Mouse (Mus musculus): ENCODE results near the gene Nrgn. TPM values are rescaled to one million over a fixed set of nuclear protein-coding genes. Genes with fewer than 3 reads are reported as not detected.

Nrgn gene
- total and polyA plus RNA-seq, 2 experiments from 2014 or later: 58.1 to 80.4 TPM

DNA sequence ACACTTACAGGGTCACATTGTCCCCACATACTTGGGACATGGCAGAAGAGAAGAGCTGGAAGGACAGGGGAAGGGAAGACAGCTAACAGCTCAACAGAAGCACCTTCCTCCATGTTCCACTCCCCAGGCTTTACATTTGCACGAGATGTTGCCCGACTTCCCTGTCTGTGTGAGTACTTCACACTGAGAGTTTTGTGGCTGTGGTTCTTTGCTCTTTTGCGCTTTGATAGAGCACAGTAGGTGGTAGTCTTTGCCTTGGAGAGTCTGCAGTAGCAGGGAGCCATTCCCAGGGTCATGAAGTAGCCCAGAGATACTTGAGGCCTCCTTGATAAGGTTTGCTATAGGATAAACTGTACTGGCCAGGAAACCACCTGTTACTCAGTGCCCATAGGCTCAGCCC lies 52.5 kb downstream of the Nrgn start:
- Histone ChIP-seq H3K9ac (replicated peaks; ENCODE audit: low read length, poor library complexity, severe bottlenecking) (no peak overlapping the region), H3K9me3 (ENCODE audit: low read length) (no peaks in the 10 kb centered on the region), H3K4me2 (ENCODE audit: low read depth, low read length, poor library complexity, severe bottlenecking) (no peak overlapping the region), H3K4me3 (ENCODE audit: low read depth, low read length) (no peak overlapping the region), H3K36me3 (ENCODE audit: insufficient read depth, low read length) (no peaks in the 10 kb centered on the region), H3K27ac (ENCODE audit: low read depth, low read length) (no peak overlapping the region), H3K4me1 (ENCODE audit: insufficient read depth, low read length) (no peaks in the 10 kb centered on the region), H3K27me3 (ENCODE audit: insufficient read depth, low read length) (no peaks in the 10 kb centered on the region)
- ATAC-seq (ENCODE audit: low FRiP score) (no peak), DNase-seq (ENCODE audit: low spot score) (no peak)
- WGBS: 70% methylated on average over 3 of the region's 3 CpGs
- no peak for TF ChIP-seq CTCF (IDR thresholded peaks at IDR 0.05)

DNA sequence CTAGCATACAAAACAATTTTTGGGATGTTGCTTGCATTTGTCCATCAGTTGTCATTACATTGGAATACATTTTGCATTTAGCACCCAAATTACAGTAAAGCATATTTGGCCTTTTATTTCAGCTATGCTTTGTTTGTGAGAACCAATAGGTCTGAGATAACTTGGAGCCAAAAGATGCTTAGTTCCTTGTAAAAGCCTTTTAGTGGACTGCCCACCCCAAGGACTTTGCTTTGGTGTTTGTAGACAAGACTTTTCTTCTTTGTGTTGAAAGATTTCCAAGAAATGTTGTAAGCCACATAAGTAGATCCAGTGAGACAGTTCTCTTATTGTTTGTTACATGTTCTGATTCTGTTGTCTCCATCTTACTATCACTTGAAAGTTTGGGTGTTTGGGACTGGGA lies 56.4 kb downstream of the Nrgn start:
- no peak for ATAC-seq (ENCODE audit: low FRiP score)
- no peak overlapping the region for H3K27ac ChIP-seq (ENCODE audit: low read depth, low read length)
- H3K9me3 ChIP-seq (ENCODE audit: low read length): no peaks in the 10 kb centered on the region
- no peaks in the 10 kb centered on the region for H3K27me3 ChIP-seq (ENCODE audit: insufficient read depth, low read length)
- no peak overlapping the region for H3K4me3 ChIP-seq (ENCODE audit: low read depth, low read length)
- no peak for TF ChIP-seq CTCF (IDR thresholded peaks at IDR 0.05)
- no peak overlapping the region for H3K4me2 ChIP-seq (ENCODE audit: low read depth, low read length, poor library complexity, severe bottlenecking)
- H3K36me3 ChIP-seq (ENCODE audit: insufficient read depth, low read length): no peaks in the 10 kb centered on the region
- no peak overlapping the region for H3K9ac ChIP-seq (replicated peaks; ENCODE audit: low read length, poor library complexity, severe bottlenecking)
- DNase-seq (ENCODE audit: low spot score): no peak
- 0 out of 2 replicates have a peak, but pooled peaks cover 4% of the 10 kb centered on the region for H3K4me1 ChIP-seq (ENCODE audit: insufficient read depth, low read length)

DNA sequence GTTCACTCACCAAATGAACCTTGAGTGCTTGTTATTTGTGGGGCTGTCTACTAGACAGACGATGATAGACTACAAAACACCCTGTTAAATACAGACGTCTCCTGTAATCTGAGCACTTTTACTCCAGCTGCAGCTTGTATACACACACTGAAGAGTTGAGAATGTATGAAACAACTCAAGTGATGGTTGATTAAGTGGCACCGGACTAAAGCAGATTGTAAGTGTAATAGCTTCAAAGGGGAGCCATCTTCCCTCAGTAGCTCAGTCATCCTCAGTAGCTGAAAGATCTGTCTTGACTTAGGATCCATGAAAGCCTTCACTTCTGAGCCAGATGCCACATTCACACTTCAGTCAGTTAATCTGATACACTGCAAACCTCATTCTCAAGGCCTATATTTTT lies 56.9 kb downstream of the Nrgn start:
- Histone ChIP-seq H3K27me3 (ENCODE audit: insufficient read depth, low read length) (no peaks in the 10 kb centered on the region), H3K36me3 (ENCODE audit: insufficient read depth, low read length) (no peaks in the 10 kb centered on the region), H3K4me3 (ENCODE audit: low read depth, low read length) (no peak overlapping the region), H3K27ac (ENCODE audit: low read depth, low read length) (no peak overlapping the region), H3K4me1 (ENCODE audit: insufficient read depth, low read length) (0 out of 2 replicates have a peak, but pooled peaks cover 4% of the 10 kb centered on the region), H3K9ac (replicated peaks; ENCODE audit: low read length, poor library complexity, severe bottlenecking) (no peak overlapping the region), H3K4me2 (ENCODE audit: low read depth, low read length, poor library complexity, severe bottlenecking) (no peak overlapping the region), H3K9me3 (ENCODE audit: low read length) (no peaks in the 10 kb centered on the region)
- no peak for ATAC-seq (ENCODE audit: low FRiP score)
- no peak for DNase-seq (ENCODE audit: low spot score)
- 81% methylated on average over 3 of the region's 3 CpGs for WGBS
- no peak for TF ChIP-seq CTCF (IDR thresholded peaks at IDR 0.05)

Other genes starting within 250 kb of the Nrgn start
- gene Ccdc15, start 204.5 kb downstream of the Nrgn start, total RNA-seq (2014; rRNA removed): 5.0 and 5.4 TPM in 2 replicates
- 6.8 and 8.6 TPM in 2 replicates for gene Ccdc15, start 204.5 kb downstream of the Nrgn start, polyA plus RNA-seq (2015; fragmentation: Nextera tagmentation; extraction: Ambion mirVana)
- 35.7 and 37.1 TPM in 2 replicates for gene Hepacam, start 185.6 kb downstream of the Nrgn start, total RNA-seq (2014; rRNA removed)
- gene Hepacam, start 185.6 kb downstream of the Nrgn start, polyA plus RNA-seq (2015; fragmentation: Nextera tagmentation; extraction: Ambion mirVana): 49.9 and 58.1 TPM in 2 replicates
- 10.1 and 12.6 TPM in 2 replicates for gene Robo4, start 151.0 kb downstream of the Nrgn start, total RNA-seq (2014; rRNA removed)
- gene Robo4, start 151.0 kb downstream of the Nrgn start, polyA plus RNA-seq (2015; fragmentation: Nextera tagmentation; extraction: Ambion mirVana): 3.6 and 4.0 TPM in 2 replicates
- 2.8 and 2.9 TPM in 2 replicates for gene Robo3, start 119.7 kb downstream of the Nrgn start, total RNA-seq (2014; rRNA removed)
- gene Robo3, start 119.7 kb downstream of the Nrgn start, polyA plus RNA-seq (2015; fragmentation: Nextera tagmentation; extraction: Ambion mirVana): 0.88 and 1.0 TPM in 2 replicates
- 37.0 and 55.1 TPM in 2 replicates for gene Msantd2, start 63.6 kb downstream of the Nrgn start, total RNA-seq (2014; rRNA removed)
- gene Msantd2, start 63.6 kb downstream of the Nrgn start, polyA plus RNA-seq (2015; fragmentation: Nextera tagmentation; extraction: Ambion mirVana): 20.5 and 21.1 TPM in 2 replicates
- 29.1 and 39.3 TPM in 2 replicates for gene Esam, start 24.8 kb downstream of the Nrgn start, total RNA-seq (2014; rRNA removed)
- 35.1 and 38.6 TPM in 2 replicates for gene Esam, start 24.8 kb downstream of the Nrgn start, polyA plus RNA-seq (2015; fragmentation: Nextera tagmentation; extraction: Ambion mirVana)
- gene Vsig2, start 13.6 kb downstream of the Nrgn start, total RNA-seq (2014; rRNA removed): 0.90 and 6.1 TPM in 2 replicates
- 1.6 and 1.7 TPM in 2 replicates for gene Vsig2, start 13.6 kb downstream of the Nrgn start, polyA plus RNA-seq (2015; fragmentation: Nextera tagmentation; extraction: Ambion mirVana)
- gene Siae, start 2.8 kb upstream of the Nrgn start, total RNA-seq (2014; rRNA removed): 15.2 and 15.8 TPM in 2 replicates
- 14.9 and 16.1 TPM in 2 replicates for gene Siae, start 2.8 kb upstream of the Nrgn start, polyA plus RNA-seq (2015; fragmentation: Nextera tagmentation; extraction: Ambion mirVana)
- 1.2 and 1.4 TPM in 2 replicates for gene Spa17, start 60.8 kb upstream of the Nrgn start, total RNA-seq (2014; rRNA removed)
- gene Spa17, start 60.8 kb upstream of the Nrgn start, polyA plus RNA-seq (2015; fragmentation: Nextera tagmentation; extraction: Ambion mirVana): 6.3 and 10.1 TPM in 2 replicates
- 55.3 and 55.7 TPM in 2 replicates for gene Tbrg1, start 104.4 kb upstream of the Nrgn start, total RNA-seq (2014; rRNA removed)
- gene Tbrg1, start 104.4 kb upstream of the Nrgn start, polyA plus RNA-seq (2015; fragmentation: Nextera tagmentation; extraction: Ambion mirVana): 91.4 and 94.4 TPM in 2 replicates
- gene Panx3, start 116.3 kb upstream of the Nrgn start, total RNA-seq (2014; rRNA removed): not detected in 2 replicates
- 0.10 TPM in 1 of 2 replicates, not detected in the other for gene Panx3, start 116.3 kb upstream of the Nrgn start, polyA plus RNA-seq (2015; fragmentation: Nextera tagmentation; extraction: Ambion mirVana)
- gene Olfr160, start 163.3 kb upstream of the Nrgn start, total RNA-seq (2014; rRNA removed): not detected in 2 replicates
- not detected in 2 replicates for gene Olfr160, start 163.3 kb upstream of the Nrgn start, polyA plus RNA-seq (2015; fragmentation: Nextera tagmentation; extraction: Ambion mirVana)
- gene Olfr874, start 192.2 kb upstream of the Nrgn start, total RNA-seq (2014; rRNA removed): not detected in 2 replicates
- gene Olfr874, start 192.2 kb upstream of the Nrgn start, polyA plus RNA-seq (2015; fragmentation: Nextera tagmentation; extraction: Ambion mirVana): 0.11 TPM in 1 of 2 replicates, not detected in the other
- not detected in 2 replicates for gene Olfr875, start 219.0 kb upstream of the Nrgn start, total RNA-seq (2014; rRNA removed)
- gene Olfr875, start 219.0 kb upstream of the Nrgn start, polyA plus RNA-seq (2015; fragmentation: Nextera tagmentation; extraction: Ambion mirVana): 0.20 and 0.22 TPM in 2 replicates

Data from midbrain, postnatal 0 days (tissue).